Mouse (Mus musculus) lung, adult 2 months (tissue): ENCODE data around the gene Tmem242.

Experiments
- CTCF ChIP-seq: fragments of 200-500 bp; IDR thresholded peaks from 2 replicates; pipeline ENCODE4 v1.5.1; 2011; ENCODE audit warnings: mild to moderate bottlenecking, low read length, control low read depth; ENCODE audit not compliant: insufficient read depth
- POLR2A ChIP-seq: fragments of 200-500 bp; IDR thresholded peaks from 2 replicates; pipeline ENCODE4 v1.6.1; 2011; ENCODE audit warnings: low read depth, mild to moderate bottlenecking, control low read depth, low read length, borderline replicate concordance; ENCODE audit errors: extremely low read depth

- TF ChIP-seq POLR2A (no peak), CTCF (no peak)
These were observed 20.1 kb downstream of the Tmem242 start for GRCm38 (mm10) chr17:5419771-5420518.
